Mouse (Mus musculus) thymus, postnatal 0 days (tissue): ENCODE results near the gene Ccdc110. TPM values are rescaled to one million over a fixed set of nuclear protein-coding genes. Genes with fewer than 3 reads are reported as not detected.

Experiments
- DNase-seq: peaks from one replicate; pipeline ENCODE4 v3.0.0-alpha.2; 2015; ENCODE audit warnings: low spot score
- polyA plus RNA-seq: library from polyadenylated mRNA; unstranded; fragments of >200 nt; fragmentation: Nextera tagmentation; extraction: Ambion mirVana; gene quantifications from 2 replicates; pipeline ENCODE4 v1.2.1, GENCODE M21; 2015

The Ccdc110 gene
- polyA plus RNA-seq, result not detected in 2 replicates

DNA sequence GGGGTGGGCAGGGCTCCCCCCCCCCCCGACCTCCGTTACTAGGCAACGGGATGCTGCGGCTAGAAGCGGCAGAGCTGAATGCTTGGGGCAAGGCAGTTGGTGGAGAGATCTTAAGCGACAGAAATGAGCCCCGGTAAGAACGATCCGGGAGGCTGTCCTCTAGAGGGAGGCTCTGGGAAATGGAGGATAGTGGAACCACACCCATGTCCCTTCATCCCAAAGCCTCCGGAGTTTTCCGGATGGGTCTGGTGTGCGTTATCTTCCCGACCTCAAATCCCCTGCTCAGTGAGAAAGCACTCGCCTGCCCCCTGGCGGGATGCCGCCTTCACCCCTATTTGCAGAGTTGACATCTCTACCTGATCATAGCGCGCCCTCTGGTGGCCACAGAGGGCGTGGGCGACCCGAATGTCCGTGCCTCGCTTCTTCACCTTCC, at the start of gene Ccdc110:
TSS of gene Ccdc110 (plus strand) at position 38 of the 433 bp plus-strand sequence.
- DNase-seq, result peak; percentile 84

DNA sequence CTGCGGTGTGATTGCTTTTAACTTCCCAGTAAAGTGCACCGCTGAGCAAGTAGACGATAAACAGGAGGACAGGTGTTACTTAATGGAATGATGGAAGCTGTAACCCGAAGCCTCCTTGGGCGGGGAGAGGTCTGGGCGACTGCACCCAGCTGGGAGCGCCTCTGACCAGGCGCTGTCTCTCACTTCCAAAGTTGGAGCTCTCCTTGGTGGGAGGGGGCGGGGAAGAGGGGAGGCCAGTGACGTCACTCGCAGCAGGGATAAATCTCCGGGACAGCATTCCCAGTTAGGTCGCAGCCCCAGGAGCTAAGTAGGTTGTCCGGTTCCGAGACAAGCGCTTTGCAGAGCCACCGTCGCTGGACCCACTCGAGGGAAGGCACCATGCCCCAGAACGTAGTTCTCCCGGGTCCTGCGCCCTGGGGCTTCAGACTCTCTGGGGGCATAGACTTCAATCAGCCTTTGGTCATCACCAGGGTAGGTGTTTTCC, 49.2 kb upstream of the Ccdc110 start, which contains the start of gene Pdlim3:
TSS of gene Pdlim3 (plus strand) at position 260 of the 484 bp plus-strand sequence.
- no peak for DNase-seq

DNA sequence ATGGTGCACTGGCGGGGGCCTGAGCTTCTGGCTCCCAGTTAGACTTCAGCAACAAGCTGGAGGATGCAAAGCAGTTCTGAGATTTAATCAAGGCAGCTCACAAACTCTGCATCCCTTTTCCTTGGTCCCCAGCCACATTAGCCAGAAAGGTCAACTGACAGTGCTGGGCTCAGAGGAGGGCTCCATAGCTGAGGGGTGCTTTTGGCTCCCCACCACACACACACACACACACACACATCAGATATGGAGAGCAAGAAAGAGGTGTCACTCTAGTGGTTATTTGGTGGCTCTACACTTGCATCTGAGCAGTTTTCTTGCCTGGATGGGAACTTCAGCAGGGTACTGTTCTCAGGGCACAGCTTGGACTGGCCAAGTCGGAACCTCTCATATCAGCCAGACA, 48.6 kb upstream of the Ccdc110 start:
- DNase-seq, result no peak

DNA sequence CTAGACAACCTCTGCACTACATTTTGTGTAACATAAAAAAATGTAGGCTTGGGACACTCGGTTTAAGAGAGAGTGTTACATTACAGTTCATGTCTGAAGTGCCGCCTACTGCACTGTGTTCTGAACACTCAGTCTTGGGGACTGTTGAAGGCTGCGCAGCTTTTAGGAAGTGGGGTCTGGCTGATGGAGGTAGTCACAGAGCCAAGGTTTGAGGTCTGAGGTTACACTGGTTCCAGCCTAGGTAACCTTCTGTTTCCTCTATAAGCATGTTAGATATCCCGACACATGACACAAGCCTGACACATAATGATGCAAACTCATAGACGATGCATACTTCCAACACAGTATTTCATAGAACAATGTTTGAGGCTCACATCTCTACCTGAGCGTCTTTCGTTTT, 44.7 kb upstream of the Ccdc110 start:
- DNase-seq, result no peak

DNA sequence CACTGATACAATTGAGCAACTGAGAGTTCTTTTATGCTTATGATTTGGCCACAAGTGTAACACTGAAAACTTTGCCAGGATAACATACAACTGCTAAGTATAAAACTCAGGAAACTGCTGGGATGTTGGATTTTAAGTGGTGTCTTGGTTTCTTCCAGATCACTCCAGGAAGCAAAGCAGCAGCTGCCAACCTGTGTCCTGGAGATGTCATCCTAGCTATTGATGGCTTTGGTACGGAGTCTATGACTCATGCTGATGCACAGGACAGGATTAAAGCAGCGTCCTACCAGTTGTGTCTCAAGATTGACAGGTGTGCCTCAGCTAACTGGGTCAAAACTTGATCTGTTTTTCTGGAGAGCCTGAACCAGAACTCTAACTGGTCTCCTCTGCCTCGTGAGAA, 37.8 kb upstream of the Ccdc110 start:
- DNase-seq, result no peak

DNA sequence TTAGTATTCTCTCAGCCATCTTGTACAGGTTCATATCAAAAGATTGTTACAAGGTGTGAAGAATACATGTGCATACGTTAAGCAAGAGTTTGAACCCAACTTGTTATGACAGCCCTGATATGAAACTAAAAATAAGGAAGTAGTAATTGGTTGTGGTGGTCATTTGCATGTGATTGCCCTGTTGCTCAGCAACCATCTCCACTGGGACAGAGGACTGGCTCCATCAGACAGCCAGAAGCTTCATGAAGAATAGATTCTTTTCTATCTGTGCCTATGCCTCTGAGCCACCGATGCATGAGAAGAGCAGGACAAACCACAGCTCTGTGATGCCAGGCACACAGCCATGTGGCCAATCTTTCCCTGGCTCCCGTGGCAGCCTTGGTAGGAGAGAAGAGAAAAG, 34.6 kb upstream of the Ccdc110 start:
- DNase-seq, result no peak

DNA sequence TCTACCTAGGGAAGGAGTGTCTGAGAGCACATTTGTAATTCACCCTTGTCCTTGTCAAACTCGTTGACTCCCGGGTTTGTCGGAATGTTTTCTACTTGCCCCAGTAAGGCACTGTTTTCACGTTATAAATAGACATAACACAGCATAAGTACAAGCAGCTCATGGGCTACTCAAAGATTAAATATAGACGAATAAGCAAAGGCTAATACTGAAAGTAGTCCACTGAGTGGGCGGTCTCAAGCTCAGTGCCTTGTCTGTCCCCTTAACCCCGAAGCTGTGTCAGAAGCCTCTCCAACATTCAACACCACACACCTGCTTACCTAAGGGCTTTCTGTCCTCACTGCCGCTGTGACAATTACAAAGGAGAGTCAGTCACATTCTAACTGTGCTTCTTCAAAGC, 32.8 kb upstream of the Ccdc110 start:
- DNase-seq, result no peak

DNA sequence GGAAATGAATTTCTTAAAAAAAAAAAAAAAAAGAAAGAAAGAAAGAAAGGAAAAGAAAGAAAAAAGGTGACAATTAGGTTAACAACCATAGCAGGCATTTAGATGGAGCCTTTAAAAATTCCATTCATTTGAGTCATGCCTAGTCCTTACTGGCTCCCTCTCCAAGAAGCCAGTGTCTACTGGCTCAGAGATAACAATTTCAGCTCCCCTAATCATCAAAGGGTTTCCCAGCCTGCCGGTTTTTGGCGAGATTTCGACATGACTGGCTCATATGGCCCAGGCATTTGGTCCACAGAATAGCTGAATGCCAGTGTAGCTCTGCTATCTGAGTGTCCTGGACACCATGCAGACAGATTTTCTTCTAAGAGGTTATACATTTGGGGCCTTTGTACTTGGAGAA, 30.8 kb upstream of the Ccdc110 start:
- no peak for DNase-seq

DNA sequence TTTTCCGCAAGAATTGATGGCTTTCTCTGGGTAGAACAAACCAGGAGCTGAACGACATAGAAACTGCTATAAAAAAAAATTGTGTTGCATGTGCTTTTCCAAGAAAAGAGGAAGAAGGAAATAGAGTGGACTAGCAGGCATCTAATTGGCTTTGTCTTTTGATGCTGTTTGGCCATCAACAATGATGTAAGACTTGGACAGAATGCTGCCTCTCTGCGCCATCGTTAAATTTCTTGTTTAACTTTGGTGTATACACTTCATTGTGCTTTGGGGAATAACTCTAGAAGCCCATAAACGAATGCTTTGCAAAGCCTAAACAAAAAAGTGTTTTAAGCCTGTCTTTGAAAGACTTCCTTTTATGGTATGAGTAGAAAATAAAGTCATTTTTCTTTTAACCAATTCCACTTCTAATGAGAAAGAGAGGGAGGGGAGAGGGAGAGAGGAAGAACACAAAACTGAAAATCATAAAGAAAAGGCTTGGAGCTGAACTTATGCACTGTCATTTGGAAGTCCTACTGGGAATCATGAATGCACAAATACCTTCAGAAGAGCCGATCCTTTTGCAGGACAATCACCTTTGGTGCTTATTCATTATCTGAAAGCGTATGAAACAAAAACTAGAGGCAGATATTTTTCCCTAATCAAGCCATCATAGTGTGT, 28.7 kb upstream of the Ccdc110 start:
- no peak for DNase-seq

DNA sequence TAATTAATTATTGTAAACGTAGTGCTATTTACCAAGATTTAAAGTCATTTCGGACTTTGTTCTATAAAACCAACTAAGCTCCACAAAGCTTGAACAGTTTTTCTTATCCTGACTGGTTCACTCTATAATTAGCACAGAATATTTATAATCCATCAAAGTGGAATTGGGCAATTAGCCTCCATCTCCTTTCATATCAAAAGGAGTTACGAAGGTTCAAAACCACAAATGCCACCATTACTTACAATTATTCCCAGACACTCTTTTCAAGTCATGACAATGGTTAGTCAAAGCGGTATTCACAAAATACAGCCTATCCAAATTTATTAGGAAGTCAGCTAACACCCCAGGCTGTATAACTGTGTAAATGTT, 28.2 kb upstream of the Ccdc110 start:
- DNase-seq, result no peak

DNA sequence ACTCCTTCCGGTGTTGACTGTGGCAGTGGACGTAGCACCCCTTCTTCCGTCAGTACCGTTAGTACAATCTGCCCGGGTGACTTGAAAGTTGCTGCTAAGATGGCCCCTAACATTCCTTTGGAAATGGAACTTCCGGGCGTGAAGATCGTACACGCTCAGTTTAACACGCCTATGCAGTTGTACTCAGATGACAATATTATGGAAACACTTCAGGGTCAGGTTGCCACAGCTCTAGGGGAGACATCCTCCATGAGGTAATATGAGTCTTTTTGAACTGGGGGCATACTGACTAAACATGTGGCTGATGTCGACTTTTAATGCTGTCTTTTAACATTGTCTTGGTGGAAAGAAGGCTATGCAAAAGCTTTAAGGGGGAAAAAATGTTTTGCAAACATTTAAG, 20.7 kb upstream of the Ccdc110 start:
- DNase-seq, result no peak

DNA sequence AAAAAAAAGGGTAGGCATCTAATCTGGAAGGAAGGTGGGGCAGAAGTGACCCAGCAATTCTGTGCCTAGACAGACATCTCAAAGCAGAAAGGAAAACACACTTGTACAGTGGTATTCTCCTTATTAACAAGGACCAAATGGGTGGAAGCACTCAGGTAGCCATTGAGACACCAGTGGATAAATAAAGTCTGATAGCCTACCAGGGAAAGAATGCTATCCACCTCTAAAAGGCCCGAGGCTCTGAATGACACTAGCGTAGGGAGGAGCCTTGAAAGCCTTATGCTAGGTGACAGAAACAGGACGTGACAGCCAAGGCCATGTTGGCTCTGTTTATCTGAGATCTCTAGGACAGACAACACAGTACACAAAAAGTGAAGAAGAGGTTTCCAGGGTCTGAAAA, 17.9 kb upstream of the Ccdc110 start:
- DNase-seq, result no peak

DNA sequence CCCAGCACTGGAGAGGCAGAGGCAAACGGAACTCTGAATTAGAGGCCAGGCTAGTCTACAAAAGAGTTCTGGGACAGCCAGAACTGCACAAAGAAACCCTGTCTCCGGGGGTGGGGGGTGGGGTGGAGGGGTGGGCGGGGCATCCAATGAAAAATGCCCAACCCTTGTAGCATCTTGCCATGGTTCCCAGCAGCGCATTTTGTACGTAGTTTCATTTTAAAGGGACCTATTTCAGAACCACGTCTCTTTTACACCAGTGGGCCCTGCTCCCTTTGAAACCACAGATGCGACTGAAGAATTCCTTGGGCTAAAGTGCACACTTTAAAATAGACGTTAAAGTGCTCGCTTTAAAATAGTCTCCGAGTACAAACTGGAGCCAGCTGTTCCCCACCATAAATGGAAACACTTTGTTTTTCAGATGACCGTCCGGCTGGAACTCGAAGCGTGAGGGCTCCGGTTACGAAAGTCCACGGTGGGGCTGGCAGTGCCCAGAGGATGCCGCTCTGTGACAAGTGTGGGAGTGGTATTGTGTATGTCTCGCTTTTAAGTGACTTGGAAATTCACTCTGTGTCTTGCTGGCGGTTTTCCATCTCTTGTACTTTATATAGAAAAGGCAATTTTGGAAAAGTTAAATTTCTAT, 17.3 kb upstream of the Ccdc110 start:
- no peak for DNase-seq

DNA sequence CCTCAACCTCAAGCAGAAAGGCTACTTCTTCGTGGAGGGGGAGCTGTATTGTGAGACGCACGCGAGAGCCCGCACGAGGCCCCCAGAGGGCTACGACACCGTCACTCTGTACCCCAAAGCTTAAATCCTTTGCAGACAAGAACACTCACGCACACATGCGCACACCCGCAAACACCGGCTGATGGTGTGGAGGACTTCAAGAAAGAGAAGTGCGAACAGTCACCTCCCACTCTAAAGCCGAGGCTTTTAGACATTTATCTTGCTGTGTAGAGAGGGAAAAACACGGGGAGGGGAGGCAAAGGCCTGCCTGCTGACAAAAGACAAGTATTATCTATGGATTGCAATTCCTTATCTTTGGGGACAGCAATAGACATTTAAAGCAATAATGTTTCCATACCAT, 15.5 kb upstream of the Ccdc110 start:
- no peak for DNase-seq

DNA sequence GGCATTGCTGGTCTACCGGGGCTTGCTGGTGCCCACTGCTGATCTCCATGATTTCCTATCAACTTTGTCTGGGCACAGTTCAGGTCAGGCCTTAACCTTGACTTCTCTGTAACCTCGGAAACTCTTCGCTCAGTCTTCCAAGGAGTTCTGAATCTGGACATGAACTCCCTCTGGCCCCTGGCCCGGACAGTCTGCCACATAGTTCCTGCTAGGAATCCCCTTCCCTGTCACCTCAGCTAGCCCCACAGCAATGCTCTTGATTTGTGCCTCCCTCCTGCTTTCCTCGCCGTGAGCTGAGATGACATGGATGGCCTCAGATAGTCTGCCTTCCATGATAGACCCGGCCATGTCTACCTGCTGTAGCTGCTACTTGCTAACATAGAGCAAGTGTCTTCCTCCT, 14.0 kb upstream of the Ccdc110 start:
- no peak for DNase-seq

DNA sequence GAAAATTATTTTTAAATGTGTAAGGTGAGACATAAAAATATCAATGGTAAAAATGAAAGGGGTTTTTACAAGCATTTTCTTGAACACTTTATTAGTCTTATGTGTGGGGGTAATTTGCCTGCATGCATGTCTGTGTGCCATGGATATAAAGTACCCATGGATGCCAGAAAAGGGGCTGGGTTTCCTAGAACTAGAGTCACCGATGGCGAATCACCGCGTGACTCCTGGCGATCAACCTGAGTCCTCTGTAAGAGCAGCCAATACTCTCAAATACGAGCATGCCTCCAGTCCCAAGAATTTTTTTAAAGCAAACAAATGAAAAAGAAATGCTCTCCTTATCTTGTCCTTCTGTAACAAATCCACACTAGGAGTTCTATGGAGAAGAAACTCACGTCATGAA, 12.3 kb upstream of the Ccdc110 start:
- DNase-seq, result no peak

DNA sequence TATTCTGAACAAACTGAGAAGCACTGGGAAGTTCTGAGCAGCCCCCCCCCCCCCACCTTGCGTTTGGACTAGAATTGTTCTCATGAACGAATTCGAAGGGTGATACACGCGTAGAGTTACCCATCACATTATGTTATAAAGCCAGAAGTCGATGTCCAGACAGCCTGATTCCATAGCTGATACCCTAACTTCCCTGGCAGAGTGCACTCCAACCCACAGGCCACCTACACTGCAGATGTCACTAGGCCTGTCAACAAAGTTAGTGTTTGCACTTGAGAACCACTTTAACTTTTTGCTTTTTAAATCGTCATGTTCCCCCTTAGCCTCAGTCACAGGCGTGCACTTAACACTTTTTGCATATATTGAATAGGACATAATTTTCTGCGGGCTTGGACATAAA, 2.6 kb downstream of the Ccdc110 start:
- DNase-seq, result no peak

DNA sequence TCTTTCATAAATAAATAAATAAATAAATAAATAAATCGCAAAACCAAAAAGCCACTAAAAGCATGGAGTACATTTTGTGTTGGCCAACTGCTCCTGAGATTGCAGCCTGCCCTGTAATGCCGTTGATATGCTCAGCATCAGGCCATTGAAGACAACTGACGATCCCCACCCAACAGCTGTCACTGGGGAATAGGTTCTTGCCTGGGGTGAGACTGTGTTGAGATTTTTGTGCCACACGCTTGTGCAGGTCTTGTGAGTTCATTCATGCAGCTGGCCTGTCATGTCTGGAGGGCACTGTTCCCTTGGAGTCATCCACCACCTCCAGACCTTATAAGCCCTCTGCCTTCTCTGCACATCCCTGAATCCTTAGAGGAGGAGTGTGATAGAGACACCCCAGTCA, 11.9 kb downstream of the Ccdc110 start:
- no peak for DNase-seq

DNA sequence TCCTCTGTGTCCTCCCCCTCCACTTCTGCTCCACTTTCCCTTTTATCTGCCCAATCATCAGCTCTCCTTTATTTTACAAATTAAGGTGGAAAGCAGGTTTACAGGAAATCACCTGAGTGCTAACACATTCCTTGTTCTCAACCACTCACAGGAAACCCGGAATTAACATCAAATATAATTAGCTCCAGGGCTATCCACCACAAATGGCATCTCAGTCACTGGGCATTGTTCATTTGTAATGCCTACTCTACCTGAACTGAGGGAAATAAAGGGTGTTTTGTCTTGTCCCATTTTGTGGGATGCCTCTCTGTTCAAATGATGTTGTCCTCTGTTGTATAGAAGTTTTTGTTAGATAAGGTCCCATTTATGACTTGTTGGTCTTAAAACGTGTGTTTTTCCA, 16.2 kb downstream of the Ccdc110 start:
- DNase-seq, result no peak

DNA sequence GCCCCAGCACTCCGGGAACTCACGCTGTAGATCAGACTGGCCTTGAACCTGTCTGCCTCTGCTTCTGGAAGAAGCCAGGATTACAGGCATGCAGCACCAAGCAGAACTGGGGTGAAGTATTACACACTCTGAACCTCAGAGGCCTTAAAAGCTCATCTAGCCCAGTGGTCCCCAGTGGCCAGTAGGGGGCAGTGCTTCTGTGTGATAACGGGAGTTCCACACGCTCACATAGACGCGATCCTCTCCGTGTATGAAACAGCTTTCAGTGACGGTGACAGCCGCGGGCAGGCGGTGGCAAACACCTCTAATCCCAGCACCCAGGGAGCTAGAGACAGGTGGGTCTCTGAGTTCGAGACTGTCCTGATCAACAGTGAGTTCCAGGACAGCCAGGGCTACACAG, 36.5 kb downstream of the Ccdc110 start:
- DNase-seq, result no peak

DNA sequence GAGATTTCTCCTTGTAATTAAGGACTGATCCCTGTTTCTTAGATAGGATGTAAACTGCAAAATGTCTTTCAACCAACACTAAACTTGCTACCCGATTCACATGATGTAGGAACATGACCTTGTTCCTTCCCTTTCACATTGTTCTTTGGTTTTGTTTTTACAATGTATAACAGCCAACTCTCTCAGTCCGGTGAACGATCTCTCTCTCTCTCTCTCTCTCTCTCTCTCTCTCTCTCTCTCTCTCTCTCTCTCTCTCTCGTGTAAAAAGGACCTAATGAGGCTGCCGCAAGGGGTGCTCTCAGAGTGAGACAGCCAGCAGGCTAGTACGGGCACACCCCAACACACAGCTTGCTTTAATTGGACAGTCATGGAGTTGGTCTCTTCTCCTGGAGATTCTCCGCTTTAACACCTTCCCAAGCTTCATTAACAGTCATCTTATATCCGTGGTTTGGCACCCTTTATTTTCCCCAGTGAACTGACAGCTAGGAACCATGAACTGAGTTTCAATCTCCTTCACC, 39.6 kb downstream of the Ccdc110 start:
- DNase-seq, result no peak

DNA sequence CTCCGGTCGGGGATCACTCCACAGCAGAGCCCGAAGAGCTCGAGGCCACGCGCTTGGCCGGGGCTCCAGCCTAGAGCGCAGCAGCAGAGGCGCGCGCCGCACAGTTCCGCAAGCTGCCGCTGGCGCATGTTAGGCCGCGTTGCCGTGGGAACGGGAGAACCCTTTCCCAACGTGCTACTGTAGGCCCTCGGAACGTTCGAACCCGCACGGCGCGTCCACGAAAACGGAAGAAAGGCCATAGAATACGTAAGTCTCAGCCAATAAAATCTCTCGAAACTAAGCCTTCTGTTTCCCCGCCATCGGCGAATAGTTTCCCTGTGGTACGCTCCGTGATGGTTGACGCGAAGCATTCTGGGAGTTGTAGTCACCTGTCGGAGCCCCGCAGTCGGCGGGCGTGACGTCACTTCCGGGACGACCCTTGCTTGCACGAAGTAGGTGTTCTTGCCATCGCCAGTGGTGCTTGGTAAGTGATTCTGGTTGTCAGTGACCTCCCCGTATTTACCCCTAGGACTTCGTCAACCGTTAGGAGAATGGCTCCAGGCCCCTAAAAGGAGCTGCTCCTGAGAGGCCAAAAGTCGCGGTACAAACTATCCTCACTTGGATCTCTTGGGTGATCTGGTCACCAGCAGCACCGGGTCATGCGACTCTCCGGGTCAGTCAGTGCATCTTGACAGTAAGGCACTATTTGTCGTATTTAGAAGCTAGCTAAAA, 40.9 kb downstream of the Ccdc110 start, which contains the start of the genes 1700029J07Rik and Ufsp2:
TSS of gene 1700029J07Rik (minus strand) at position 127 of the 711 bp plus-strand sequence.
TSS of gene Ufsp2 (plus strand) at position 403 of the 711 bp plus-strand sequence.
- peak; percentile 98 for DNase-seq
